Mouse (Mus musculus) forebrain, embryonic 16.5 days (tissue): ENCODE results near the gene Hist1h2bb. TPM values are rescaled to one million over a fixed set of nuclear protein-coding genes. Genes with fewer than 3 reads are reported as not detected.

Experiments
- ATAC-seq: fragments of 200-750 bp; cut with Nextera tagmentation; 2 replicates; pipeline ENCODE4 v1.8.0; 2017; ENCODE audit warnings: mild to moderate bottlenecking, moderate library complexity
- H3K27ac ChIP-seq: fragments of 300-500 bp; sonication (generic); 2 replicates; pipeline ENCODE4 v1.5.1; 2014; ENCODE audit warnings: low read length, control low read depth
- H3K27me3 ChIP-seq: fragments of 300-500 bp; sonication (generic); replicated peaks from 2 replicates; pipeline ENCODE4 v1.6.1; 2014; ENCODE audit warnings: low read length; ENCODE audit not compliant: control insufficient read depth, insufficient read depth
- H3K36me3 ChIP-seq: fragments of 300-500 bp; sonication (generic); 2 replicates; pipeline ENCODE4 v1.6.1; 2014; ENCODE audit not compliant: control insufficient read depth, insufficient read depth
- H3K4me1 ChIP-seq: fragments of 300-500 bp; sonication (generic); replicated peaks from 2 replicates; pipeline ENCODE4 v1.6.1; 2014; ENCODE audit warnings: low read length; ENCODE audit not compliant: control insufficient read depth, insufficient read depth
- H3K4me2 ChIP-seq: fragments of 300-500 bp; sonication (generic); 2 replicates; pipeline ENCODE4 v1.6.1; 2014; ENCODE audit warnings: mild to moderate bottlenecking, low read length, control low read depth
- H3K4me3 ChIP-seq: fragments of 300-500 bp; sonication (generic); replicated peaks from 2 replicates; pipeline ENCODE4 v1.5.1; 2014; ENCODE audit warnings: mild to moderate bottlenecking, low read length, control low read depth
- H3K9ac ChIP-seq: fragments of 300-500 bp; sonication (generic); replicated peaks from 2 replicates; pipeline ENCODE4 v1.6.1; 2014; ENCODE audit warnings: low read depth, low read length, control low read depth
- H3K9me3 ChIP-seq: fragments of 300-500 bp; sonication (generic); 2 replicates; pipeline ENCODE4 v1.6.1; 2016; ENCODE audit warnings: low read length; ENCODE audit not compliant: control insufficient read depth
- WGBS: fragments of 180-500 bp; shearing (Covaris S2); extraction: QIAGEN DNeasy Blood & Tissue Kit; methylation state at CpG from one replicate; pipeline ENCODE4 v1.1.7; 2014; 5-methylcytosine and 5-hydroxymethylcytosine counted together
- polyA plus RNA-seq: library from polyadenylated mRNA; unstranded; fragments of >200 nt; fragmentation: Nextera tagmentation; extraction: Ambion mirVana; gene quantifications from 2 replicates; pipeline ENCODE4 v1.2.1, GENCODE M21; 2015

Gene Hist1h2bb
- polyA plus RNA-seq, 1 experiment from 2014 or later: 0.95 TPM

DNA sequence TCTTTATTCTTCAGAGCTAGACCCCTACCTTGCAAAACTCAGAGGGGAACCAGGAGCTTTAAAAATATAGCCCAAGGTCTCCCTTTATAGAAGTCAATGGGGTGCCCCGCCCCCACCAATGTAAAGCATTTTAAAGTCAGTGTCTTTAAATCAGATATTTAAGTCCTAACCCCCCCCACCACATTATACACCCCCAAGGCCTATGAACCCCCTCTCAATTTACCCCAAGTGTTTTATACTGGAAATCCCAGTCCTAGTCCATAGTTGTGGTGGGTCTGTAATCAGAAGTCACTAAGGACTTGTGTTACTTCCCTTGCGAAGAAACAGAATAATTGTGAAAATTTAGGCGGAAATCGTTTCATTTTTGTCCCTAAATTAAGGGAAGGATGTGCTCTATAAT, 8.5 kb upstream of the Hist1h2bb start:
- H3K27me3 ChIP-seq: no peaks in the 10 kb centered on the region
- H3K4me3 ChIP-seq: peak overlapping the region; percentile 67
- H3K36me3 ChIP-seq: no peaks in the 10 kb centered on the region
- no peak for ATAC-seq
- H3K27ac ChIP-seq: peak overlapping the region; percentile 90
- 25% methylated on average over 4 of the region's 4 CpGs for WGBS
- H3K9me3 ChIP-seq: no peaks in the 10 kb centered on the region
- H3K9ac ChIP-seq: peak overlapping the region; percentile 34; the same call in 1 of the 2 replicates
- peaks cover 16% of the 10 kb centered on the region for H3K4me1 ChIP-seq
- peak overlapping the region; percentile 97 for H3K4me2 ChIP-seq

DNA sequence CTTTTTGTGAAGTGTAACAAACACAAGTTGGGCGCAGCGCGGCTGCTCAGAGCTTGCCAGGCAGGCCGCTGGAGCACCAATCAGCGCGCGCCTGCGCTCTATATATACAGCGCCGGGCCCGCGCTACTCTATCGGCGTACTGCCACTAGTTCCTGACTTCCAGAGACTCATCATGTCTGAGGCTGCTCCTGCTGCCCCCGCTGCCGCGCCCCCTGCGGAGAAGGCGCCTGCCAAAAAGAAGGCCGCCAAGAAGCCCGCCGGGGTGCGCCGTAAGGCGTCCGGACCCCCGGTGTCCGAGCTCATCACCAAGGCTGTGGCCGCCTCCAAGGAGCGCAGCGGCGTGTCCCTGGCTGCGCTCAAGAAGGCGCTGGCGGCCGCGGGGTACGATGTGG, 7.9 kb upstream of the Hist1h2bb start, which contains the start of gene Hist1h1c:
Gene Hist1h1c (plus strand): TSS at position 132 of the 392 bp plus-strand sequence.
- Histone ChIP-seq H3K27ac (peak within 1 kb of the TSS; percentile 90), H3K9me3 (no peaks in the 10 kb centered on the region), H3K4me3 (peak within 1 kb of the TSS; percentile 67), H3K4me1 (peaks cover 16% of the 10 kb centered on the region), H3K4me2 (peak within 1 kb of the TSS; percentile 97), H3K27me3 (no peaks in the 10 kb centered on the region), H3K36me3 (no peaks in the 10 kb centered on the region), H3K9ac (peak within 1 kb of the TSS; percentile 58)
- peak; percentile 95 for ATAC-seq
- WGBS: under 1% methylated on average over 30 of the region's 38 CpGs

DNA sequence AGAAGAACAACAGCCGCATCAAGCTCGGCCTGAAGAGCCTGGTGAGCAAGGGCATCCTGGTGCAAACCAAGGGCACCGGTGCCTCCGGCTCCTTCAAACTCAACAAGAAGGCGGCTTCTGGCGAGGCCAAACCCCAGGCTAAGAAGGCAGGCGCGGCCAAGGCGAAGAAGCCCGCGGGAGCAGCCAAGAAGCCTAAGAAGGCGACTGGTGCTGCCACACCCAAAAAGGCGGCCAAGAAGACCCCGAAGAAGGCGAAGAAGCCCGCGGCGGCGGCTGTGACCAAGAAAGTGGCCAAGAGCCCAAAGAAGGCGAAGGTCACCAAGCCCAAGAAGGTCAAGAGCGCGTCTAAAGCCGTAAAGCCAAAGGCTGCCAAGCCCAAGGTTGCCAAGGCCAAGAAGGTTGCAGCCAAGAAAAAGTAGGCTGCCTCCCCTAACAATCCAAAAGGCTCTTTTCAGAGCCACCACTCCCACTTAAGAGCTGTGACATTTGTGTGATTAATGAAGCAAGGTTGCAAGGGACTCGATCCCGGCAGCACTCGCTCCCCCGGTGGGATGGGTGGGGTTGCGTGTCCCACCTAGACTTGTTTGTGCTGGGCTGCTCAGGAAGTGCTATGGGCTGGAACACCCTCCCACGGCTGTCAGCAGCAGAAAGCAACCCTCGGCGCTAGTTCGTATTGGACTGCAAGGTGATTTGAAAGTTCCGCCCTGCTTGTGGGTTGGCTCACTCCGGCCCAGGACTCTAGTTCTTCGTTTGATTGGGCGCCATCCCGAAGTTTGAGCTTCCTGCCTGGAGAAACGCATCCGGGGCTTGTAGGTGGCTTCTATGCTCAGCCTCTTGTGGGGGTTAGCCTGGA, 7.2 kb upstream of the Hist1h2bb start:
- Histone ChIP-seq H3K4me2 (peak overlapping the region; percentile 97), H3K4me1 (peaks cover 16% of the 10 kb centered on the region), H3K9me3 (no peaks in the 10 kb centered on the region), H3K27me3 (no peaks in the 10 kb centered on the region), H3K4me3 (peak overlapping the region; percentile 67), H3K36me3 (no peaks in the 10 kb centered on the region), H3K27ac (peak overlapping the region; percentile 90), H3K9ac (peak overlapping the region; percentile 58)
- WGBS: under 1% methylated on average over 39 of the region's 39 CpGs
- ATAC-seq: peak; percentile 89

DNA sequence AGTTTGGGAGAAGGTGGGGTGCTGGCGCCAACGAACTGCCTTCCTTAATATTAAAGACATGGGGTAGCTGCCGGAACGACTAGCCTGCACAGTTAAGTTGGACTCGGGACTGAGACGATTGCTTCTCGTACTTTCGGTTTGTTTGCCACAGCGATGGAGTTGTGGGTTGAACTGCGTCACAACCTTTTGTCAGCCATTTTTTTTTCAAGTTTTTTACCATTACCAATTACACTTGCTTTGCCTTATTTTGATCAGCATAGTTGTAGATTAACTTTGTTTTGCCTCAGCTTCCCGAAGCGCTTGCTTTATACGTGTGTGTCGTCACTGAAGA, 6.6 kb upstream of the Hist1h2bb start:
- H3K4me1 ChIP-seq: peaks cover 16% of the 10 kb centered on the region
- no peaks in the 10 kb centered on the region for H3K9me3 ChIP-seq
- no peaks in the 10 kb centered on the region for H3K27me3 ChIP-seq
- WGBS: under 1% methylated on average over 14 of the region's 14 CpGs
- H3K4me2 ChIP-seq: peak overlapping the region; percentile 97
- H3K4me3 ChIP-seq: peak overlapping the region; percentile 67
- no peak for ATAC-seq
- H3K27ac ChIP-seq: peak overlapping the region; percentile 90
- no peaks in the 10 kb centered on the region for H3K36me3 ChIP-seq
- H3K9ac ChIP-seq: peak overlapping the region; percentile 58

DNA sequence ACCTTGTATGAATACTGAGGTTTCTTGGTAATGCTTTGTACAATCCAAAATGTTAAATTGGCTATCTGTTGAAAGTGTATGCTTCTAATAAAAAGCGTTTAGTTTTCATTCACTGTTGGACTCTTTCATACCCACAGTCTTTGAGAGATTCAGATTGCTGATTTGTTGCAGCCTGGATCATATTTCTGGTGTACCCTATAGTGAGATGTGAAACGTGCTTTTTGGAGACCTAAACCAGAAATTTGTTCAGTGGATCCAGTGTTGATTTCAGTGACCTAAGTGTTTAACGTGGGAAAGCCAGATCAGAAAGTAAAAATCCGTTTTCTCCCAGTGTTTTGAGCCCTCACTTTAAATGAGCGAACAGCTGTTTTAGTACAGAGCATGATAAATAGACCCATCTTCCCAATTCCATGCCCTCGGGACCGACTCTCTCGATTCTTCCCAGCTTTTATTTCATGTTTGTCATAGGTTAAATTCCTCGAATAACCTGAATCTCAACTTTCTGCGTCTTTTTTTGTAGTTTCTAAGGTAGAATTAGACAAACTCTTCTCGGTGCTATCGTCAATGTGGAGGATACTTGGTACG, 6.2 kb upstream of the Hist1h2bb start:
- peak overlapping the region; percentile 67 for H3K4me3 ChIP-seq
- peak overlapping the region; percentile 58 for H3K9ac ChIP-seq
- H3K27me3 ChIP-seq: no peaks in the 10 kb centered on the region
- H3K27ac ChIP-seq: peak overlapping the region; percentile 90
- no peak for ATAC-seq
- peaks cover 16% of the 10 kb centered on the region for H3K4me1 ChIP-seq
- H3K36me3 ChIP-seq: no peaks in the 10 kb centered on the region
- WGBS: 35% methylated on average over 13 of the region's 13 CpGs
- H3K9me3 ChIP-seq: no peaks in the 10 kb centered on the region
- peak overlapping the region; percentile 97 for H3K4me2 ChIP-seq

- WGBS: 70% methylated on average over 5 of the region's 5 CpGs
- no peaks in the 10 kb centered on the region for H3K36me3 ChIP-seq
- ATAC-seq: no peak
- no peaks in the 10 kb centered on the region for H3K27me3 ChIP-seq
- peaks cover 16% of the 10 kb centered on the region for H3K4me1 ChIP-seq
- H3K4me3 ChIP-seq: no peak overlapping the region
- no peak overlapping the region for H3K9ac ChIP-seq
- H3K27ac ChIP-seq: no peak overlapping the region
- no peak overlapping the region for H3K4me2 ChIP-seq
- no peaks in the 10 kb centered on the region for H3K9me3 ChIP-seq
Observed at GRCm38 (mm10) chr13:23740910-23741309, 5.6 kb upstream of the Hist1h2bb start.

DNA sequence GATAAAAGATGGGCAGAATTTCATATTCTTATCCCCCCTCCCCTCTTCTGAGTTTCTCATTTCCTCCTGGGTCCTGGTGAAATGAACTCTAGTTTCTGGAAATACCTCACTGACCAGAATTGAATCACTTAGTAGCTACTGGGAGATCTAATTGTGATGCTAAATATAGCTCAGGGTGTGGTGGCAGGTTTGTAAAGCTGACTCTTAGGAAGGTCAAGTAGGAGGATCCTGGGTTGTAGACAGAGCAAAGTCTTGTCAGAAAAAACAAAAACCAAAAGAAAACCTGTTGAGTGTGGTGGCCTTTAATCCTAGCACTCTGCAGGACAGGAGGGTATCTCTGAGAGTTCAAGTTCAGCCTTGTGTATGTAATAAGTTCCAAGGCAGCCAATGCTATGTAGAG, 4.5 kb upstream of the Hist1h2bb start:
- Histone ChIP-seq H3K27me3 (no peaks in the 10 kb centered on the region), H3K4me2 (no peak overlapping the region), H3K36me3 (no peaks in the 10 kb centered on the region), H3K4me3 (no peak overlapping the region), H3K9ac (no peak overlapping the region), H3K9me3 (no peaks in the 10 kb centered on the region), H3K4me1 (peaks cover 17% of the 10 kb centered on the region), H3K27ac (no peak overlapping the region)
- ATAC-seq: no peak

DNA sequence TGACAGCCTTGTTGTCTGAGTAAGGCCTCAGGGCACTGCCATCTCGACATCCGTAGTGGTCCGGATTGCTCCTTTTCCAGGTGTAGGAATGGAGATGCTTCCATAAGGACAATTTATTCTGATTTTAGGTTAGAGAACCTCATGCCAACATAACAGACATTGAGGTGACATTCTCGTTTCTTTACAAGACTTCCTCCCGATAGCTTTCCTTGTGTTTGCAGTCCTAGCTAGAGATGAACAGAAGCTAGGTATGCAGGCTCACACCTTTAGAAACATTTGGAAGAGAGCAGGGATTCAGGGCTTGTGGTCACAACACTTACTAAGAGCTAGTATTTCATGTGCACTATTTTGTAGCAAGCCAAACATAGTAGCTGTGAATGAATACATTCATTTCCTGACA, 3.3 kb upstream of the Hist1h2bb start:
- no peaks in the 10 kb centered on the region for H3K27me3 ChIP-seq
- no peak overlapping the region for H3K4me3 ChIP-seq
- ATAC-seq: no peak
- no peak overlapping the region for H3K4me2 ChIP-seq
- no peaks in the 10 kb centered on the region for H3K36me3 ChIP-seq
- H3K27ac ChIP-seq: no peak overlapping the region
- no peak overlapping the region for H3K9ac ChIP-seq
- H3K9me3 ChIP-seq: no peaks in the 10 kb centered on the region
- H3K4me1 ChIP-seq: peaks cover 21% of the 10 kb centered on the region
- WGBS: 80% methylated on average over 5 of the region's 5 CpGs

GRCm38 (mm10) chr13:23743963-23744362, 2.6 kb upstream of the Hist1h2bb start:
- H3K4me2 ChIP-seq: no peak overlapping the region; the same call in 1 of the 2 replicates
- H3K9me3 ChIP-seq: no peaks in the 10 kb centered on the region
- 26% methylated on average over 4 of the region's 4 CpGs for WGBS
- H3K27me3 ChIP-seq: no peaks in the 10 kb centered on the region
- no peak for ATAC-seq
- no peaks in the 10 kb centered on the region for H3K36me3 ChIP-seq
- H3K9ac ChIP-seq: no peak overlapping the region
- H3K4me1 ChIP-seq: peaks cover 19% of the 10 kb centered on the region
- H3K27ac ChIP-seq: no peak overlapping the region
- no peak overlapping the region for H3K4me3 ChIP-seq
